12 mouse cellular contexts compared by ENCODE assay signal in genomic region chr15:96743257-96743656, GRCm38 (mm10). TPM values are rescaled to one million over a fixed set of nuclear protein-coding genes. Genes with fewer than 3 reads are reported as not detected.
DNase-seq lines count a peak whose midpoint lies in the region; ATAC-seq and TF ChIP-seq lines count a peak whose summit lies in the region.
"Had no signal": no experiment of that assay in that cellular context is flagged by ENCODE, and none has a peak within 500 bp of the region (broad histone marks: within the 10 kb centered on the region; RNA-seq: fewer than 3 reads in every experiment).

No protein-coding gene starts in this region.

- peaks cover 16% of the 10 kb centered on the region for H3K4me1 ChIP-seq in heart, embryonic 11.5 days (ENCODE audit: control insufficient read depth, insufficient read depth, low read length)
- peaks cover 10 to 35% of the 10 kb centered on the region in 2 experiments for H3K4me1 ChIP-seq in heart, embryonic 14.5 days (ENCODE audit: control insufficient read depth in 2 of 2, insufficient read depth in 2 of 2, low read length in 2 of 2)
- H3K4me1 ChIP-seq in liver, postnatal 0 days (ENCODE audit: insufficient read depth), result peaks cover 18% of the 10 kb centered on the region
- H3K4me1 ChIP-seq in stomach, embryonic 15.5 days, result no peaks in the 10 kb centered on the region
- H3K4me1 ChIP-seq: forebrain, embryonic 10.5 days had no signal

- TF ChIP-seq EP300 in liver, postnatal 0 days (IDR thresholded peaks at IDR 0.05; ENCODE audit: low read depth), result peak; percentile 85

- peak overlapping the region; percentile 91 for H3K27ac ChIP-seq in heart, embryonic 11.5 days (ENCODE audit: low read depth, low read length)
- H3K27ac ChIP-seq in heart, embryonic 14.5 days (replicated peaks in 1 of 2; ENCODE audit: control insufficient read depth in 1 of 2, insufficient read depth in 1 of 2, low read depth in 2 of 2, low read length in 2 of 2), result peak overlapping the region; percentile 89 to 93; a peak in 3 of 4 replicates
- H3K27ac ChIP-seq in liver, postnatal 0 days (ENCODE audit: low read depth), result peak overlapping the region; percentile 94
- no peak overlapping the region for H3K27ac ChIP-seq in stomach, embryonic 15.5 days
- H3K27ac ChIP-seq: forebrain, embryonic 10.5 days; midbrain, embryonic 10.5 days had no signal

- WGBS in heart, embryonic 11.5 days (ENCODE audit: insufficient replicate concordance), result 74% methylated on average over 6 of the region's 6 CpGs
- WGBS in heart, embryonic 14.5 days, result 71% methylated on average over 6 of the region's 6 CpGs
- 29% methylated on average over 6 of the region's 6 CpGs for WGBS in liver, postnatal 0 days (ENCODE audit: insufficient replicate concordance)
- WGBS in stomach, embryonic 15.5 days, result 52% methylated on average over 6 of the region's 6 CpGs

- no peak for ATAC-seq in heart, embryonic 11.5 days (replicated peaks; ENCODE audit: insufficient number of reproducible peaks, low FRiP score, low TSS enrichment)
- no peak for ATAC-seq in heart, embryonic 14.5 days (ENCODE audit: insufficient number of reproducible peaks, insufficient read depth, low FRiP score, low read depth)
- peak; percentile 78 for ATAC-seq in liver, postnatal 0 days
- ATAC-seq in stomach, embryonic 15.5 days (ENCODE audit: insufficient read depth, low FRiP score, low read depth), result peak; percentile 65

- H3K4me2 ChIP-seq in heart, embryonic 11.5 days, result no peak overlapping the region
- no peak overlapping the region for H3K4me2 ChIP-seq in heart, embryonic 14.5 days (ENCODE audit: low read length)
- H3K4me2 ChIP-seq in liver, postnatal 0 days (ENCODE audit: low read depth, low read length), result peak overlapping the region; percentile 24; the same call in 1 of the 2 replicates
- H3K4me2 ChIP-seq in stomach, embryonic 15.5 days, result no peak overlapping the region

- TF ChIP-seq CTCF in liver, postnatal 0 days (IDR thresholded peaks at IDR 0.05; ENCODE audit: low read depth), result no peak

- H3K4me3 ChIP-seq in heart, embryonic 11.5 days (ENCODE audit: low read depth, low read length), result no peak overlapping the region
- no peak overlapping the region for H3K4me3 ChIP-seq in heart, embryonic 14.5 days (ENCODE audit: control insufficient read depth in 1 of 2, insufficient read depth in 1 of 2, low read depth in 1 of 2, low read length in 2 of 2)
- H3K4me3 ChIP-seq in liver, postnatal 0 days (ENCODE audit: low read depth, low read length), result no peak overlapping the region
- H3K4me3 ChIP-seq in stomach, embryonic 15.5 days (replicated peaks), result no peak overlapping the region
- H3K4me3 ChIP-seq: forebrain, embryonic 10.5 days; midbrain, embryonic 10.5 days had no signal

- H3K27me3 ChIP-seq in heart, embryonic 11.5 days (ENCODE audit: control insufficient read depth, insufficient read depth, low read length), result no peaks in the 10 kb centered on the region
- H3K27me3 ChIP-seq in heart, embryonic 14.5 days (ENCODE audit: control insufficient read depth, insufficient read depth, low read length), result no peaks in the 10 kb centered on the region
- no peaks in the 10 kb centered on the region for H3K27me3 ChIP-seq in liver, postnatal 0 days (ENCODE audit: insufficient read depth, low read length)
- H3K27me3 ChIP-seq in stomach, embryonic 15.5 days (replicated peaks), result no peaks in the 10 kb centered on the region

- H3K36me3 ChIP-seq in heart, embryonic 11.5 days (ENCODE audit: control insufficient read depth, insufficient read depth, low read length), result no peaks in the 10 kb centered on the region
- no peaks in the 10 kb centered on the region for H3K36me3 ChIP-seq in heart, embryonic 14.5 days (ENCODE audit: control insufficient read depth, insufficient read depth, low read length)
- H3K36me3 ChIP-seq in liver, postnatal 0 days (replicated peaks; ENCODE audit: insufficient read depth, low read length), result no peaks in the 10 kb centered on the region
- H3K36me3 ChIP-seq in stomach, embryonic 15.5 days, result no peaks in the 10 kb centered on the region
- H3K36me3 ChIP-seq: forebrain, embryonic 10.5 days; midbrain, embryonic 10.5 days had no signal

- DNase-seq in heart, adult 8-10 months (ENCODE audit: low spot score), result no peak
- peak; percentile 74 for DNase-seq in liver, postnatal 0 days
- DNase-seq in gastrocnemius, adult 18-20 months (ENCODE audit: low spot score), result no peak
- no peak for DNase-seq in ovary, postnatal 36 days (ENCODE audit: low spot score)
- DNase-seq in ovary, postnatal 14 days (ENCODE audit: low spot score), result no peak
- DNase-seq: cerebellum, adult 11-12 months; right cerebral cortex, adult 18-20 months had no signal

- no peaks in the 10 kb centered on the region for H3K9me3 ChIP-seq in heart, embryonic 11.5 days (replicated peaks; ENCODE audit: control insufficient read depth, low read length)
- H3K9me3 ChIP-seq in heart, embryonic 14.5 days (ENCODE audit: control insufficient read depth, low read length), result no peaks in the 10 kb centered on the region
- H3K9me3 ChIP-seq in liver, postnatal 0 days (ENCODE audit: low read length), result no peaks in the 10 kb centered on the region
- H3K9me3 ChIP-seq in stomach, embryonic 15.5 days, result no peaks in the 10 kb centered on the region
- H3K9me3 ChIP-seq: forebrain, embryonic 10.5 days; midbrain, embryonic 10.5 days had no signal

- H3K9ac ChIP-seq in heart, embryonic 11.5 days (ENCODE audit: low read depth, low read length), result no peak overlapping the region
- H3K9ac ChIP-seq in heart, embryonic 14.5 days (ENCODE audit: low read length), result no peak overlapping the region
- H3K9ac ChIP-seq in liver, postnatal 0 days (replicated peaks), result no peak overlapping the region
- H3K9ac ChIP-seq in stomach, embryonic 15.5 days, result no peak overlapping the region

RNA-seq across cellular contexts. Expression of gene Slc38a2, which starts 43.7 kb away (rescaled TPM):
- 139 and 157 TPM in 2 replicates for polyA plus RNA-seq in heart, embryonic 11.5 days (2014; fragmentation: Nextera tagmentation; extraction: Ambion mirVana)
- 100 to 1,000 TPM in 2 of 4 experiments, 10 to 100 TPM in 2; 90.5 to 215 (median 150) TPM for total RNA-seq in heart, adult 8-10 months (2022)
- polyA plus RNA-seq in heart, embryonic 14.5 days (2014; fragmentation: Nextera tagmentation; extraction: Ambion mirVana), result 191 TPM in 2 replicates
- polyA plus RNA-seq in liver, postnatal 0 days (2015; fragmentation: Nextera tagmentation; extraction: Ambion mirVana), result 19.0 and 29.6 TPM in 2 replicates
- 104 and 107 TPM in 2 replicates for polyA plus RNA-seq in stomach, embryonic 15.5 days (2015; fragmentation: Nextera tagmentation; extraction: Ambion mirVana)
- total RNA-seq in gastrocnemius, adult 18-20 months (2021), result 100 to 1,000 TPM in 1 of 2 experiments, 10 to 100 TPM in 1; 93.4 to 242 TPM

Comparison
In these comparisons a context has a peak if more than half of its experiments do, and no peak if none do; other contexts are left out.
1. ATAC-seq: peak in liver, postnatal 0 days (single experiment) and stomach, embryonic 15.5 days (single experiment); none in heart, embryonic 11.5 days (single experiment) and heart, embryonic 14.5 days (single experiment).